Mouse (Mus musculus) erythroblast, embryonic 14.5 days (primary cell): Measurements from ENCODE around the gene Zfp764.

ENCODE experiments used
- GATA1 ChIP-seq: IDR thresholded peaks from 2 replicates; pipeline ENCODE4 v1.6.1; 2012; ENCODE audit warnings: low read length, inconsistent platforms, mixed read lengths
- TAL1 ChIP-seq: IDR thresholded peaks from 3 replicates; pipeline ENCODE4 v1.6.1; 2012; ENCODE audit warnings: low read length, inconsistent platforms, mixed read lengths

- TF ChIP-seq GATA1 (no peak), TAL1 (no peak)
Measured at GRCm38 (mm10) chr7:127393157-127393943, 13.3 kb downstream of the Zfp764 start, which contains the start of gene E430018J23Rik.
